Comparison of ENCODE assay signal across 9 mouse cellular contexts in genomic region chr2:125057250-125057815, GRCm38 (mm10). TPM values are rescaled to one million over a fixed set of nuclear protein-coding genes. Genes with fewer than 3 reads are reported as not detected.
DNase-seq lines count a peak whose midpoint lies in the region; ATAC-seq and TF ChIP-seq lines count a peak whose summit lies in the region.
"Had no signal": no experiment of that assay in that cellular context is flagged by ENCODE, and none has a peak within 500 bp of the region (broad histone marks: within the 10 kb centered on the region; RNA-seq: fewer than 3 reads in every experiment).

No protein-coding gene starts in this region.

- no peaks in the 10 kb centered on the region for H3K9me3 ChIP-seq in hindbrain, embryonic 15.5 days
- no peaks in the 10 kb centered on the region for H3K9me3 ChIP-seq in hindbrain, embryonic 13.5 days
- H3K9me3 ChIP-seq: heart, embryonic 15.5 days had no signal

- no peaks in the 10 kb centered on the region for H3K4me1 ChIP-seq in hindbrain, embryonic 15.5 days (replicated peaks)
- peaks cover 6% of the 10 kb centered on the region for H3K4me1 ChIP-seq in hindbrain, embryonic 13.5 days (replicated peaks)
- H3K4me1 ChIP-seq in testis, adult 2 months (ENCODE audit: control insufficient read depth, insufficient read depth, low read length) = no peaks in the 10 kb centered on the region
- H3K4me1 ChIP-seq: heart, embryonic 15.5 days had no signal

- peak; percentile 48; the same call in 1 of the 2 replicates for TF ChIP-seq CTCF in testis, adult 2 months (IDR thresholded peaks at IDR 0.05; ENCODE audit: control insufficient read depth, insufficient read depth, insufficient replicate concordance, low read depth, low read length)

- no peak overlapping the region for H3K4me2 ChIP-seq in hindbrain, embryonic 15.5 days
- H3K4me2 ChIP-seq in hindbrain, embryonic 13.5 days = no peak overlapping the region
- H3K4me2 ChIP-seq: heart, embryonic 15.5 days had no signal

- no peaks in the 10 kb centered on the region for H3K36me3 ChIP-seq in hindbrain, embryonic 15.5 days
- no peaks in the 10 kb centered on the region for H3K36me3 ChIP-seq in hindbrain, embryonic 13.5 days
- no peaks in the 10 kb centered on the region for H3K36me3 ChIP-seq in testis, adult 2 months (ENCODE audit: control insufficient read depth, insufficient read depth, low read length)
- H3K36me3 ChIP-seq: heart, embryonic 15.5 days had no signal

- H3K4me3 ChIP-seq in hindbrain, embryonic 15.5 days = no peak overlapping the region
- H3K4me3 ChIP-seq in hindbrain, embryonic 13.5 days = no peak overlapping the region
- no peak overlapping the region for H3K4me3 ChIP-seq in testis, adult 2 months (ENCODE audit: control insufficient read depth, low read depth, low read length)
- H3K4me3 ChIP-seq: heart, embryonic 15.5 days had no signal

- intact Hi-C loops in heart, postnatal 25 days (cut with DNase I) = loop anchor here (2.0 kb wide), 1 partner anchor 129 kb away; no protein-coding TSS in a partner anchor

- DNase-seq in testis, postnatal 14 days (ENCODE audit: low spot score) = no peak
- DNase-seq in kidney, postnatal 10 days = peak; percentile 68
- peak; percentile 50 for DNase-seq in right cerebral cortex, postnatal 14 days
- DNase-seq in thymus, postnatal 36 days = no peak
- DNase-seq in heart, postnatal 25 days (ENCODE audit: low spot score) = no peak

- peak; percentile 74 for ATAC-seq in hindbrain, embryonic 15.5 days (ENCODE audit: low FRiP score, low read depth)
- ATAC-seq in hindbrain, embryonic 13.5 days (ENCODE audit: low FRiP score) = no peak

- H3K27me3 ChIP-seq in hindbrain, embryonic 15.5 days = no peaks in the 10 kb centered on the region
- H3K27me3 ChIP-seq in hindbrain, embryonic 13.5 days = no peaks in the 10 kb centered on the region
- H3K27me3 ChIP-seq in testis, adult 2 months (ENCODE audit: control insufficient read depth, insufficient read depth, low read length) = no peaks in the 10 kb centered on the region
- H3K27me3 ChIP-seq: heart, embryonic 15.5 days had no signal

- 43% methylated on average over 7 of the region's 7 CpGs for WGBS in hindbrain, embryonic 15.5 days
- WGBS in hindbrain, embryonic 13.5 days = 42% methylated on average over 7 of the region's 7 CpGs

- H3K9ac ChIP-seq in hindbrain, embryonic 15.5 days = no peak overlapping the region
- no peak overlapping the region for H3K9ac ChIP-seq in hindbrain, embryonic 13.5 days
- H3K9ac ChIP-seq: heart, embryonic 15.5 days had no signal

- no peak overlapping the region for H3K27ac ChIP-seq in hindbrain, embryonic 15.5 days (replicated peaks)
- no peak overlapping the region for H3K27ac ChIP-seq in hindbrain, embryonic 13.5 days
- H3K27ac ChIP-seq in testis, adult 2 months (ENCODE audit: control insufficient read depth, insufficient read depth, low read depth, low read length) = no peak overlapping the region
- H3K27ac ChIP-seq: heart, embryonic 15.5 days had no signal

- no peak for TF ChIP-seq POLR2A in testis, adult 2 months (IDR thresholded peaks at IDR 0.05; ENCODE audit: control insufficient read depth, low read depth, low read length)

RNA-seq across cellular contexts. Expression of gene Slc24a5, which starts 10.6 kb away (rescaled TPM):
- polyA plus RNA-seq in hindbrain, embryonic 15.5 days (2015; fragmentation: Nextera tagmentation; extraction: Ambion mirVana) = 4.5 and 6.1 TPM in 2 replicates
- polyA plus RNA-seq in hindbrain, embryonic 13.5 days (2015; fragmentation: Nextera tagmentation; extraction: Ambion mirVana) = 5.0 and 5.1 TPM in 2 replicates
- polyA plus RNA-seq in testis, adult 2 months (2012; rRNA removed) = 0.18 and 0.19 TPM in 2 replicates
- 1 to 10 TPM in 1 of 2 experiments, under 1 TPM in 1; 0.81 to 1.3 TPM for total RNA-seq in heart, postnatal 25 days (2021)

Comparison
In these comparisons a context has a peak if more than half of its experiments do, and no peak if none do; other contexts are left out.
1. DNase-seq: peak in kidney, postnatal 10 days (single experiment) and right cerebral cortex, postnatal 14 days (single experiment); none in testis, postnatal 14 days (single experiment), thymus, postnatal 36 days (0 of 2) and heart, postnatal 25 days (single experiment).